Mouse (Mus musculus): ENCODE data around the gene Qrich1.

GRCm38 (mm10) chr9:108559169-108559568 lies 42.6 kb downstream of the Qrich1 start:
- TF ChIP-seq CTCF (IDR thresholded peaks at IDR 0.05), result no peak
- TF ChIP-seq EP300 (IDR thresholded peaks at IDR 0.05; ENCODE audit: insufficient read depth, low read depth, low read length), result no peak
- TF ChIP-seq POLR2A (IDR thresholded peaks at IDR 0.05; ENCODE audit: insufficient read depth, low read depth, low read length), result no peak
